Mouse (Mus musculus): ENCODE data around the gene Bmyc. TPM values are rescaled to one million over a fixed set of nuclear protein-coding genes. Genes with fewer than 3 reads are reported as not detected.

The Bmyc gene
- total and polyA plus RNA-seq, 3 experiments: not detected

DNA sequence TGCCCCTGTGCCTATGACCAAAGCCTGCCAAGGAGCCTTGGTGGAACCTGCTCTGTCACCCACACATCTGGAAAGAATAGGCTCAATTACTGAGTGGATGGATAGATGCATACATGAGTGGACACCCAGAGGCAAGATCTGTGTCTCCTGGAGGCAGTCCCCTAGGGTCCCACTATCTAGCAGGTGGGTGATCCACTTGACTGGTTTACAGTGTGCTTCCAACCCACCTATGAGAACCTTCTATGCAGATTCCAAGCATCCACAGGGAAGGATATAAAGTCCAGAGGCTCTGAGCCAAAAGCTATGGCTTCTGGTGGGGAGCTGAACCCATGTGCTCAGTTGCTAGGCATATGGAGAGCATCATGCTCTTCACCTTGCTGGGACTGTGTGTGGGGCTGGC, 48.9 kb upstream of the Bmyc start, which contains the start of gene Lcn5:
Lcn5 (plus strand) TSS at position 301 of the 400 bp plus-strand sequence.
- H3K36me3 ChIP-seq (ENCODE audit: control insufficient read depth in 1 of 2, insufficient read depth in 2 of 2, low read length in 2 of 2): no peaks in the 10 kb centered on the region
- H3K4me1 ChIP-seq (ENCODE audit: control insufficient read depth in 1 of 2, insufficient read depth in 2 of 2, low read length in 2 of 2): no peaks in the 10 kb centered on the region
- H3K9me3 ChIP-seq (replicated peaks; ENCODE audit: insufficient read depth, low read length): no peaks in the 10 kb centered on the region
- TF ChIP-seq MXI1 (IDR thresholded peaks at IDR 0.05; ENCODE audit: low read depth, low read length) (no peak), UBTF (IDR thresholded peaks at IDR 0.05; ENCODE audit: borderline replicate concordance, insufficient read depth, low read depth, low read length) (no peak), E2F4 (IDR thresholded peaks at IDR 0.05; ENCODE audit: borderline replicate concordance, low read depth, low read length) (no peak), SMC3 (IDR thresholded peaks at IDR 0.05; ENCODE audit: low read depth, low read length) (no peak), MAZ (IDR thresholded peaks at IDR 0.05; ENCODE audit: low read depth, low read length) (no peak), CHD1 (IDR thresholded peaks at IDR 0.05; ENCODE audit: low read depth, low read length) (no peak), ETS1 (IDR thresholded peaks at IDR 0.05; ENCODE audit: low read depth, low read length) (no peak), RAD21 (IDR thresholded peaks at IDR 0.05; ENCODE audit: low read depth, low read length) (no peak)
- DNase-seq (ENCODE audit: low read depth, low spot score): no peak
- peaks cover 10 to 20% of the 10 kb centered on the region in 2 experiments; a peak in 3 of 4 replicates for H3K27me3 ChIP-seq (ENCODE audit: control insufficient read depth in 1 of 2, insufficient read depth in 2 of 2, low read length in 2 of 2)
- H3K4me3 ChIP-seq (ENCODE audit: control insufficient read depth in 1 of 2, insufficient read depth in 1 of 2, low read depth in 2 of 2, low read length in 2 of 2): no peak within 1 kb of the TSS
- no peak within 1 kb of the TSS for H3K9ac ChIP-seq (ENCODE audit: control insufficient read depth, low read depth, low read length, poor library complexity, severe bottlenecking)
- no peaks in the 10 kb centered on the region for H3K79me2 ChIP-seq (ENCODE audit: control insufficient read depth, insufficient read depth, low read length, poor library complexity)
- no peak within 1 kb of the TSS for H3K27ac ChIP-seq (ENCODE audit: control insufficient read depth, low read depth, low read length)

DNA sequence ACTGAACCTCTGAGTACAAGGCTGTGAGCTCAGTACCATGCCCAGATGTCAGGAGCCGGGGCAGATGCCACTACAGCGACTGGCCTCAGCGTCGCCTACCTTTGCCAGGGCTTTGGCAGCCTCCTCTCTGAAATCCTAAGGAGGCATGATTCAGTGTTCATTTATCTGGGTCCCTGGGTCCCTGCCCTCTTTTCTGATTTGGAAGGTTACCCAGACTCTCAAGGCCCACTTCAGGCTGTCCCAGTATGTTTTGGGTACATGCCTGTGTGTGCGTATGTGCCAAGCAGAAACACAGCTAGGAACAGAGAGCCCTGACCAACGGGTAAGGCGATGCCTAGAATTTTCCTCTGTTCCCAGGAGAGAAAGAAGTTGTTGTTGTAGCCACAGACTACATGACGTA, 46.3 kb upstream of the Bmyc start:
- Histone ChIP-seq H3K9me3 (replicated peaks; ENCODE audit: insufficient read depth, low read length) (no peaks in the 10 kb centered on the region), H3K27ac (ENCODE audit: control insufficient read depth, low read depth, low read length) (no peak overlapping the region), H3K27me3 (ENCODE audit: control insufficient read depth in 1 of 2, insufficient read depth in 2 of 2, low read length in 2 of 2) (peaks cover 7 to 14% of the 10 kb centered on the region in 2 experiments), H3K4me1 (ENCODE audit: control insufficient read depth in 1 of 2, insufficient read depth in 2 of 2, low read length in 2 of 2) (no peaks in the 10 kb centered on the region), H3K79me2 (ENCODE audit: control insufficient read depth, insufficient read depth, low read length, poor library complexity) (no peaks in the 10 kb centered on the region), H3K36me3 (ENCODE audit: control insufficient read depth in 1 of 2, insufficient read depth in 2 of 2, low read length in 2 of 2) (no peaks in the 10 kb centered on the region), H3K9ac (ENCODE audit: control insufficient read depth, low read depth, low read length, poor library complexity, severe bottlenecking) (no peak overlapping the region), H3K4me3 (ENCODE audit: control insufficient read depth in 1 of 2, insufficient read depth in 1 of 2, low read depth in 2 of 2, low read length in 2 of 2) (no peak overlapping the region)
- no peak for DNase-seq (ENCODE audit: low read depth, low spot score)
- TF ChIP-seq EP300 (IDR thresholded peaks at IDR 0.05; ENCODE audit: low read depth in 1 of 2, low read length in 2 of 2): no peak
- no peak for TF ChIP-seq MXI1 (IDR thresholded peaks at IDR 0.05; ENCODE audit: low read depth, low read length)
- no peak for TF ChIP-seq ELF1 (IDR thresholded peaks at IDR 0.05; ENCODE audit: low read depth, low read length)
- TF ChIP-seq MYC (IDR thresholded peaks at IDR 0.05; ENCODE audit: low read depth, low read length): no peak
- no peak for TF ChIP-seq TBP (IDR thresholded peaks at IDR 0.05; ENCODE audit: low read depth, low read length)
- TF ChIP-seq MAZ (IDR thresholded peaks at IDR 0.05; ENCODE audit: low read depth, low read length): no peak
- no peak for TF ChIP-seq UBTF (IDR thresholded peaks at IDR 0.05; ENCODE audit: borderline replicate concordance, insufficient read depth, low read depth, low read length)

DNA sequence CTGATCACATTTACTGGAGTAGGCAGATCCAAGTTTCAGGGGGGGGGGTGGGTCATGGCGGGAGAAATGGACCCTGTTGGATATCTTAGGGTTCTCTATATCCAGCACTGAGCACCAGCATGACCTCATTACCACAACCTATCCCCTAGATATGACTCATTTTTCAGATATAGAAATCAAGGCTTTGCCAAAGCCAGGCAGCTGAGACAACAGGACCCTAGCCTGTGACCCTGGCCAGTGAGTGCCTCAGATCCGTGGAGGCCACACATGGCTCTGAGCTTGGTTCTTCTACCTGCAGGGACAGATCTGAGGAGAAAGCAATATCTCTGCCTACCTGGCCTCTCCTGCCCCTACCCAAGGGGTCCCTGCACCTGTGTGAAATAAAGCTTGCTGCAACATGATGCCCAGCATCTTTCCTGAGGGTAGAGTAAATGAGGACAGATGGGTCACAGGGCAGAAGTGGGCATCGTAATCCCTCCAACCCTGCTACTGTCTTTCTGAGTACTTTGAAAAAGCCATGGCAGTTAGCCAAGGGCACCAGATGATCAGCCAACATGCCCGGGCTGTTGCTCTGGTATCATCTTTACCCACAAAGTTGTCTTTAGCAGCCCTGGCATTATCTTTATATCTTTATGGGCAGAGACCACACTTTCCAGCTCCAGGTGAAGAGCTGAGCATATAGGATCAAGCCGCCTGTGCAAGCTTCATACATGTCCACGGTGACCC, 45.1 kb upstream of the Bmyc start:
- no peak for TF ChIP-seq ETS1 (IDR thresholded peaks at IDR 0.05; ENCODE audit: low read depth, low read length)
- no peak for TF ChIP-seq HCFC1 (IDR thresholded peaks at IDR 0.05; ENCODE audit: low read depth, low read length)
- TF ChIP-seq ZC3H11A (IDR thresholded peaks at IDR 0.05; ENCODE audit: low read depth, low read length): no peak
- TF ChIP-seq MYC (IDR thresholded peaks at IDR 0.05; ENCODE audit: low read depth, low read length): no peak
- TF ChIP-seq MEF2A (IDR thresholded peaks at IDR 0.05; ENCODE audit: extremely low read depth, insufficient replicate concordance, low read depth, low read length, poor library complexity, severe bottlenecking): no peak
- TF ChIP-seq EP300 (IDR thresholded peaks at IDR 0.05; ENCODE audit: low read depth in 1 of 2, low read length in 2 of 2): no peak
- no peak for TF ChIP-seq ZNF384 (IDR thresholded peaks at IDR 0.05; ENCODE audit: low read depth, low read length)
- TF ChIP-seq GATA1 (IDR thresholded peaks at IDR 0.05; ENCODE audit: low read depth, low read length): no peak
- TF ChIP-seq POLR2AphosphoS2 (IDR thresholded peaks at IDR 0.05; ENCODE audit: low read length): no peak
- no peak for TF ChIP-seq TAL1 (IDR thresholded peaks at IDR 0.05; ENCODE audit: low read length)
- no peak for TF ChIP-seq POLR2A (IDR thresholded peaks at IDR 0.05; ENCODE audit: control insufficient read depth in 1 of 2, insufficient read depth in 1 of 2, low read depth in 1 of 2, low read length in 2 of 2, poor library complexity in 1 of 2)
- TF ChIP-seq MYB (IDR thresholded peaks at IDR 0.05; ENCODE audit: low read depth, low read length): no peak
- TF ChIP-seq BHLHE40 (IDR thresholded peaks at IDR 0.05; ENCODE audit: borderline replicate concordance, low read depth, low read length): no peak
- H3K27me3 ChIP-seq (ENCODE audit: control insufficient read depth in 1 of 2, insufficient read depth in 2 of 2, low read length in 2 of 2): peaks cover 3 to 15% of the 10 kb centered on the region in 2 experiments
- no peaks in the 10 kb centered on the region for H3K79me2 ChIP-seq (ENCODE audit: control insufficient read depth, insufficient read depth, low read length, poor library complexity)
- no peaks in the 10 kb centered on the region for H3K4me1 ChIP-seq (ENCODE audit: control insufficient read depth in 1 of 2, insufficient read depth in 2 of 2, low read length in 2 of 2)
- H3K36me3 ChIP-seq (ENCODE audit: control insufficient read depth in 1 of 2, insufficient read depth in 2 of 2, low read length in 2 of 2): no peaks in the 10 kb centered on the region
- no peak for DNase-seq (ENCODE audit: low read depth, low spot score)
- H3K9me3 ChIP-seq (replicated peaks; ENCODE audit: insufficient read depth, low read length): no peaks in the 10 kb centered on the region
- no peak overlapping the region for H3K9ac ChIP-seq (ENCODE audit: control insufficient read depth, low read depth, low read length, poor library complexity, severe bottlenecking)
- no peak overlapping the region for H3K4me3 ChIP-seq (ENCODE audit: control insufficient read depth in 1 of 2, insufficient read depth in 1 of 2, low read depth in 2 of 2, low read length in 2 of 2)
- no peak overlapping the region for H3K27ac ChIP-seq (ENCODE audit: control insufficient read depth, low read depth, low read length)

Measured in MEL (cell line).